Mouse (Mus musculus): ENCODE measurements around the gene Bfsp2.
"Not testable (repeated sequence)": the region's sequence is repeated elsewhere in the genome, so short reads cannot be mapped to it uniquely, and the experiment has no call there.

Gene Bfsp2

GRCm38 (mm10) chr9:103430431-103431220 is 49.6 kb downstream of the Bfsp2 start:
- DNase-seq (ENCODE audit: low read depth, low spot score) = no peak

GRCm38 (mm10) chr9:103426425-103426824 is 53.8 kb downstream of the Bfsp2 start:
- no peak for DNase-seq (ENCODE audit: low read depth, low spot score)

- no peak for DNase-seq (ENCODE audit: low read depth, low spot score)
Observed at GRCm38 (mm10) chr9:103424869-103425268, 55.4 kb downstream of the Bfsp2 start.

- DNase-seq (ENCODE audit: low read depth, low spot score) = no peak
Observed at GRCm38 (mm10) chr9:103423951-103424350, 56.3 kb downstream of the Bfsp2 start.

- DNase-seq (ENCODE audit: low read depth, low spot score) = no peak
Observed at GRCm38 (mm10) chr9:103423384-103423783, 56.8 kb downstream of the Bfsp2 start.

GRCm38 (mm10) chr9:103422847-103423246 is 57.4 kb downstream of the Bfsp2 start:
- no peak for DNase-seq (ENCODE audit: low read depth, low spot score)

- no peak for DNase-seq (ENCODE audit: low read depth, low spot score)
Observed at GRCm38 (mm10) chr9:103420844-103421243, 59.4 kb downstream of the Bfsp2 start.

GRCm38 (mm10) chr9:103418786-103419185 is 61.4 kb downstream of the Bfsp2 start:
- DNase-seq (ENCODE audit: low read depth, low spot score) = no peak

- DNase-seq (ENCODE audit: low read depth, low spot score) = not testable (repeated sequence)
Observed at GRCm38 (mm10) chr9:103418267-103418666, 62.0 kb downstream of the Bfsp2 start.

- no peak for DNase-seq (ENCODE audit: low read depth, low spot score)
Observed at GRCm38 (mm10) chr9:103413457-103413856, 66.8 kb downstream of the Bfsp2 start.

- DNase-seq (ENCODE audit: low read depth, low spot score) = no peak
Observed at GRCm38 (mm10) chr9:103409119-103409518, 71.1 kb downstream of the Bfsp2 start.

GRCm38 (mm10) chr9:103408136-103408777 is 72.0 kb downstream of the Bfsp2 start:
- DNase-seq (ENCODE audit: low read depth, low spot score) = no peak

GRCm38 (mm10) chr9:103403331-103403973 is 76.8 kb downstream of the Bfsp2 start:
- no peak for DNase-seq (ENCODE audit: low read depth, low spot score)

- peak; percentile 23 for DNase-seq (ENCODE audit: low read depth, low spot score)
Observed at GRCm38 (mm10) chr9:103398509-103399157, 81.6 kb downstream of the Bfsp2 start.

GRCm38 (mm10) chr9:103393256-103393655 is 87.0 kb downstream of the Bfsp2 start:
- no peak for DNase-seq (ENCODE audit: low read depth, low spot score)

- DNase-seq (ENCODE audit: low read depth, low spot score) = no peak
Observed at GRCm38 (mm10) chr9:103391796-103392372, 88.3 kb downstream of the Bfsp2 start.

- no peak for DNase-seq (ENCODE audit: low read depth, low spot score)
Observed at GRCm38 (mm10) chr9:103389261-103389660, 91.0 kb downstream of the Bfsp2 start.

GRCm38 (mm10) chr9:103387011-103387653 is 93.1 kb downstream of the Bfsp2 start:
- DNase-seq (ENCODE audit: low read depth, low spot score) = no peak

- no peak for DNase-seq (ENCODE audit: low read depth, low spot score)
Observed at GRCm38 (mm10) chr9:103386573-103386972, 93.6 kb downstream of the Bfsp2 start.

GRCm38 (mm10) chr9:103385600-103385999 is 94.6 kb downstream of the Bfsp2 start:
- no peak for DNase-seq (ENCODE audit: low read depth, low spot score)

- DNase-seq (ENCODE audit: low read depth, low spot score) = no peak
Observed at GRCm38 (mm10) chr9:103384141-103384796, 96.0 kb downstream of the Bfsp2 start.

Data from embryo, embryonic 11.5 days (tissue).